Mouse (Mus musculus) urinary bladder, postnatal 0 days (tissue): ENCODE results near the gene Cldn8. TPM values are rescaled to one million over a fixed set of nuclear protein-coding genes. Genes with fewer than 3 reads are reported as not detected.

Source experiments
- polyA plus RNA-seq: library from polyadenylated mRNA; unstranded; fragments of >200 nt; fragmentation: Nextera tagmentation; extraction: Ambion mirVana; gene quantifications from 2 replicates; pipeline ENCODE4 v1.2.1, GENCODE M21; 2015

The Cldn8 gene
- polyA plus RNA-seq, result 113 and 123 TPM in 2 replicates

GRCm38 (mm10) chr16:88563045-88563913, at the start of gene Cldn8:
Gene Cldn8 (minus strand): TSS chr16:88563183.

GRCm38 (mm10) chr16:88611922-88612321, 48.9 kb upstream of the Cldn8 start, which contains the start of gene Krtap24-1:
Gene Krtap24-1 (minus strand): TSS chr16:88612279.

Other genes with a start within 250 kb of the Cldn8 start
- not detected in 2 replicates for gene Cldn17, start 56.2 kb downstream of the Cldn8 start, polyA plus RNA-seq
- not detected in 2 replicates for gene Krtap24-1, start 49.1 kb upstream of the Cldn8 start, polyA plus RNA-seq
- gene 2310079G19Rik, start 64.5 kb upstream of the Cldn8 start, polyA plus RNA-seq, result not detected in 2 replicates
- gene Krtap26-1, start 84.6 kb upstream of the Cldn8 start, polyA plus RNA-seq, result not detected in 2 replicates
- not detected in 2 replicates for gene Krtap27-1, start 108.5 kb upstream of the Cldn8 start, polyA plus RNA-seq
- gene 2310061N02Rik, start 144.8 kb upstream of the Cldn8 start, polyA plus RNA-seq, result not detected in 2 replicates
- gene Krtap13-1, start 165.7 kb upstream of the Cldn8 start, polyA plus RNA-seq, result not detected in 2 replicates
- not detected in 2 replicates for gene Krtap13, start 188.5 kb upstream of the Cldn8 start, polyA plus RNA-seq
- not detected in 2 replicates for gene 2310034C09Rik, start 195.7 kb upstream of the Cldn8 start, polyA plus RNA-seq
- gene 2310057N15Rik, start 211.0 kb upstream of the Cldn8 start, polyA plus RNA-seq, result not detected in 2 replicates
- not detected in 2 replicates for gene Gm5965, start 214.7 kb upstream of the Cldn8 start, polyA plus RNA-seq
- gene Gm20741, start 249.0 kb upstream of the Cldn8 start, polyA plus RNA-seq, result not detected in 2 replicates